Mouse (Mus musculus) CH12.LX (cell line): Measurements from ENCODE around the gene Sdsl. TPM values are rescaled to one million over a fixed set of nuclear protein-coding genes. Genes with fewer than 3 reads are reported as not detected.

Experiments
- DNase-seq: peaks from one replicate; pipeline ENCODE4 v3.0.0-alpha.2; 2013; ENCODE audit errors: extremely low read depth
- H3K27ac ChIP-seq: 2 replicates; pipeline ENCODE4 v1.5.1; 2012; ENCODE audit warnings: low read depth, mild to moderate bottlenecking, control low read depth, moderate library complexity; ENCODE audit not compliant: insufficient read depth
- H3K27me3 ChIP-seq: replicated peaks from 2 replicates; pipeline ENCODE3; 2012; ENCODE audit warnings: inconsistent platforms
- H3K36me3 ChIP-seq, 2 experiments: replicated peaks in 1 of 2; 2 replicates each; pipeline versions ENCODE3 to v1.6.1; 2012; ENCODE audit warnings: inconsistent platforms in 1 of 2, low read length in 1 of 2, mild to moderate bottlenecking in 1 of 2, mixed read lengths in 1 of 2, moderate library complexity in 1 of 2; ENCODE audit not compliant: control insufficient read depth in 1 of 2, insufficient read depth in 1 of 2
- H3K4me1 ChIP-seq, 2 experiments: 2 replicates each; pipeline ENCODE4 v1.6.1; 2012; ENCODE audit warnings: inconsistent platforms in 1 of 2, moderate library complexity in 1 of 2; ENCODE audit not compliant: insufficient read depth in 2 of 2, control insufficient read depth in 1 of 2
- H3K4me2 ChIP-seq: 2 replicates; pipeline ENCODE4 v1.6.1; 2012; ENCODE audit warnings: low read depth, mild to moderate bottlenecking, control low read depth; ENCODE audit not compliant: poor library complexity, insufficient read depth, severe bottlenecking
- H3K4me3 ChIP-seq, 3 experiments: fragments of 150-350 bp in 1 of 3; sonication (generic) in 1 of 3; replicated peaks in 1 of 3; 2 replicates each; pipeline versions ENCODE3 to v1.5.1; 2011 to 2012; ENCODE audit warnings: low read depth in 2 of 3, low read length in 2 of 3, mild to moderate bottlenecking in 2 of 3, moderate library complexity in 2 of 3, control low read depth in 1 of 3, improper control_type of control experiment in 1 of 3, inconsistent platforms in 1 of 3, mixed read lengths in 1 of 3; ENCODE audit not compliant: poor library complexity in 1 of 3
- H3K79me2 ChIP-seq: replicated peaks from 2 replicates; pipeline ENCODE4 v1.6.1; 2012; ENCODE audit warnings: mild to moderate bottlenecking, moderate library complexity; ENCODE audit not compliant: control insufficient read depth, poor library complexity, insufficient read depth, severe bottlenecking; ENCODE audit errors: extremely low read depth
- H3K9ac ChIP-seq: 2 replicates; pipeline ENCODE4 v1.6.1; 2012; ENCODE audit warnings: low read depth, mild to moderate bottlenecking, control low read depth, moderate library complexity; ENCODE audit not compliant: insufficient read depth
- H3K9me3 ChIP-seq: replicated peaks from 2 replicates; pipeline ENCODE3; 2012; ENCODE audit warnings: low read length, inconsistent platforms, mixed read lengths
- BHLHE40 ChIP-seq: IDR thresholded peaks from 2 replicates; pipeline ENCODE4 v1.6.1; 2011; ENCODE audit warnings: mild to moderate bottlenecking, low read depth, low read length, improper control_type of control experiment
- CHD2 ChIP-seq: IDR thresholded peaks from 2 replicates; pipeline ENCODE4 v1.6.1; 2011; ENCODE audit warnings: low read length, improper control_type of control experiment
- EP300 ChIP-seq: IDR thresholded peaks from 2 replicates; pipeline ENCODE4 v1.6.1; 2011; ENCODE audit warnings: low read length, improper control_type of control experiment
- ETS1 ChIP-seq: conservative IDR thresholded peaks from 2 replicates; pipeline ENCODE4 v1.6.1; 2012; ENCODE audit warnings: low read depth, mild to moderate bottlenecking, inconsistent platforms, low read length, improper control_type of control experiment, moderate library complexity
- IRF4 ChIP-seq: IDR thresholded peaks from 2 replicates; pipeline ENCODE4 v1.6.1; 2014; ENCODE audit warnings: low read depth, mild to moderate bottlenecking, inconsistent platforms, low read length, improper control_type of control experiment
- JUN ChIP-seq: IDR thresholded peaks from 2 replicates; pipeline ENCODE4 v1.6.1; 2011; ENCODE audit warnings: low read depth, mild to moderate bottlenecking, low read length, improper control_type of control experiment, moderate library complexity; ENCODE audit not compliant: insufficient read depth
- JUND ChIP-seq: conservative IDR thresholded peaks from 2 replicates; pipeline ENCODE4 v1.6.1; 2011; ENCODE audit warnings: low read depth, low read length, improper control_type of control experiment
- MAFK ChIP-seq: IDR thresholded peaks from 2 replicates; pipeline ENCODE4 v1.6.1; 2011; ENCODE audit warnings: low read length, improper control_type of control experiment; ENCODE audit not compliant: insufficient replicate concordance
- MEF2A ChIP-seq: IDR thresholded peaks from 2 replicates; pipeline ENCODE4 v1.6.1; 2014; ENCODE audit warnings: low read depth, mild to moderate bottlenecking, inconsistent platforms, low read length, improper control_type of control experiment, borderline replicate concordance
- MXI1 ChIP-seq: IDR thresholded peaks from 2 replicates; pipeline ENCODE4 v1.6.1; 2011; ENCODE audit warnings: mild to moderate bottlenecking, low read depth, low read length, improper control_type of control experiment
- POLR2A ChIP-seq: IDR thresholded peaks from 2 replicates; pipeline ENCODE4 v1.6.1; 2011; ENCODE audit warnings: low read depth, mild to moderate bottlenecking, improper control_type of control experiment, low read length
- TCF12 ChIP-seq: IDR thresholded peaks from 2 replicates; pipeline ENCODE4 v1.6.1; 2014; ENCODE audit warnings: low read depth, mild to moderate bottlenecking, inconsistent platforms, low read length, improper control_type of control experiment
- dilution Hi-C: fragments of 300-500 bp; cut with MboI; formaldehyde crosslinking; loops from 2 replicates; pipeline ENCODE4 v1.14.3; 2020; ENCODE audit warnings: low sequenced_read_pairs; ENCODE audit not compliant: extremely low pct_unique_long_range_greater_than_20kb, extremely low pct_ligation_motif_present
- in situ Hi-C: fragments of 300-500 bp; cut with MboI; formaldehyde crosslinking; loops from 3 replicates; pipeline ENCODE4 v1.14.3; 2019; ENCODE audit warnings: low sequenced_read_pairs, low pct_ligation_motif_present, low pct_unique_long_range_greater_than_20kb, mixed read lengths
- polyA plus RNA-seq: library from polyadenylated mRNA; unstranded; fragments of >175 nt; gene quantifications from 2 replicates; pipeline ENCODE4 v1.2.1, GENCODE M21; 2012; ENCODE audit warnings: low read depth; ENCODE audit not compliant: insufficient read length
- total RNA-seq, 2 experiments: library from RNA; depleted of rRNA; stranded (reverse); fragments of 300-350 nt in 1 of 2; fragments of >200 nt in 1 of 2; gene quantifications; 2 replicates each; pipeline ENCODE4 v1.2.3; 2012 to 2014

Gene Sdsl
- total and polyA plus RNA-seq, 3 experiments = 0.37 to 4.0 TPM; not detected in 1

DNA sequence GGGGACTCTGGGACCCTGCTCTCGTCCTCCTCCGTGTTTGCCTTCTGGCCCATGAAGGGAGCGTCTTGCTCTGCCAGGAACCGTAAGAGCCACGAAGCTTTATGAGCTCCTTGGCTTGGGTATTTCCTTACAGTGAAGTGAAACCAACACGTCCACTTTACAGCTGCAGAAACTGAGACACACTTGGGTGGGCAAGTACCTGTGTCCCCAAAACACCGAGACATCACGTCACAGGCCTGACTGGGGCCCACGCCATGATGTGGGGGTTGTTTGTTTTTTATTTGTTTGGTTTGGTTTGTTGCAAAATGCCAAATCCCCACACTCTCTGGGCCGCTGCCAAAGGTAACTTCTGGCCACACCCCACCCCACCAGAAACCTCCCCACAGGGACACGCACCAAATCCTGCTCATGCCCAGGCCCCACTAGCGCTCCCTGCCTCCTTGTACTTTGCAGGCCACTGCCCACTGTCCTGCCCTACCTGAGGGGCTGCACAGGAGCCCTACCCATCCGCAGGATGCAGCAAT is 23.2 kb upstream of the Sdsl start:
- Histone ChIP-seq H3K4me3 (peak overlapping the region in 1 of 3 experiments; percentile 10), H3K4me2 (peak overlapping the region; percentile 32; the same call in 1 of the 2 replicates), H3K79me2 (no peaks in the 10 kb centered on the region; the same call in 1 of the 2 replicates), H3K9me3 (peaks cover 3% of the 10 kb centered on the region), H3K9ac (no peak overlapping the region), H3K4me1 (peaks cover 39 to 89% of the 10 kb centered on the region in 2 experiments), H3K36me3 (peaks cover 44 to 74% of the 10 kb centered on the region in 2 experiments), H3K27ac (peak overlapping the region; percentile 39), H3K27me3 (no peaks in the 10 kb centered on the region)
- in situ Hi-C loops = no loop called here
- dilution Hi-C loops = no loop called here
- TF ChIP-seq JUN (no peak), EP300 (peak; percentile 67), TCF12 (peak; percentile 80), POLR2A (peak; percentile 22; the same call in 1 of the 2 replicates), IRF4 (peak; percentile 87), MXI1 (no peak), ETS1 (peak; percentile 90), MEF2A (peak; percentile 65; the same call in 1 of the 2 replicates), BHLHE40 (peak; percentile 78), JUND (no peak), CHD2 (peak; percentile 31; the same call in 1 of the 2 replicates), MAFK (no peak)
- DNase-seq = peak; percentile 43

DNA sequence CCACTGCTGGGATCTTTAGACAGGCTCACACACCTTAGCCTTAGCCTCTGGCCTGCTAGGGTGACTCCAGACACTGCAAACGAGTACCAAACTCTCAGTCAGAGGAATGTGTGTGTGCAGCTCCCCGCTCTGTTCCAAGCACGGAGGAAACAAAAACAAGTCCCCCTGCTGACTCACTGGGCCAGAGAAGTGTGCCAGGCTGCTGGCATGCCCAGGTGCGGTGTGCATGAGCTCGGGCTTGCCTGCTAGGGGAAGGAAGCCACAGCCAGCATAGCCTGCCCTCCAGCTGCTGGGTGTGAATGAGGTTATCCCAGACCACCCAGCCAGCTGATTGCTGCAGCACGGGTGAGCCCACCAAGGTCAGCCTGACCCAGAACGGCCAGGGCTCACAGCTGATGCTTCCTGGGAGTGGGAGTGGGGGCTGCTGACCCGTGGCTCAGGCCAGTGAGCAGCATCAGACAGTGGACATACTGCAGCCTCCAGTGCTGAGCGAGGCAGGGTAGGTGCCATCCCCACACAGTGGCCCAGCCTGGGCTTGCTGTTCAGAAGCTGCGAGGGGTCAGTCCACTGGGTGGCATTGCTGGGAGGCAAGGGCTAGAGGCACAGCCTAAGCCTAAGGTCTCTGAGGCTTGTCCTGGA is 22.6 kb upstream of the Sdsl start:
- Histone ChIP-seq H3K9me3 (peaks cover 3% of the 10 kb centered on the region), H3K79me2 (no peaks in the 10 kb centered on the region), H3K9ac (no peak overlapping the region), H3K27me3 (no peaks in the 10 kb centered on the region), H3K4me1 (peaks cover 44 to 93% of the 10 kb centered on the region in 2 experiments), H3K27ac (peak overlapping the region; percentile 39), H3K36me3 (peaks cover 44 to 79% of the 10 kb centered on the region in 2 experiments), H3K4me3 (peak overlapping the region in 1 of 3 experiments; percentile 9), H3K4me2 (peak overlapping the region; percentile 32; the same call in 1 of the 2 replicates)
- in situ Hi-C loops (no loop called here), dilution Hi-C loops (no loop called here)
- no peak for DNase-seq
- no peak for TF ChIP-seq POLR2A
- 0 out of 2 replicates have a peak, but pooled peaks have one; percentile 16 for TF ChIP-seq ETS1
- peak; percentile 52 for TF ChIP-seq BHLHE40
